8 mouse cellular contexts compared by ENCODE assay signal in the genomic region with DNA sequence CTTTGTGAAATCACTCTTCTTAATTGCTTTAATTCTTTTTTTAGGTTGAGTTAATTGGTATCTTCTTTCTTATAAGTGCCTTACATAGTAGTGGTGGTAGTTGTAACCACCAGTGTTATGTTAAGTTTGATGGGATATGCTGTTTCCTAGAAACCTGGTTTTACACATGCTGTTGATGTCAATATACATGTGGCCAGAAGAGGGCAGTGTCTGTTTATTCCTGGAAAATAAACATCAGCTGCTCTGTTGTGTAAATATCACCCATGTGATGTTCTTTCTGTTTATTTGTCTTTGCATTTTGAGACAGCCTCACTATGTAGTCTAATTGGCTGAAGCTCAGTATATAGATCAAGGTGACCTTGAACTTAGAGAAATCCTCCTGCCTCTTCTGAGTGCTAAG. TPM values are rescaled to one million over a fixed set of nuclear protein-coding genes. Genes with fewer than 3 reads are reported as not detected.
DNase-seq lines count a peak whose midpoint lies in the region; ATAC-seq lines count a peak whose summit lies in the region.

No protein-coding gene starts in this region.

- no peak for ATAC-seq in monocyte, adult 5-6 weeks (replicated peaks; ENCODE audit: insufficient number of reproducible peaks, low FRiP score, low TSS enrichment, poor library complexity, severe bottlenecking)

- intact Hi-C loops in heart, postnatal 25 days (cut with DNase I) = loop anchor here (5.0 to 10.0 kb wide), 3 partner anchors 200 to 455 kb away; a partner anchor contains a TSS

- DNase-seq in heart, adult 8-10 months (ENCODE audit: low spot score) = peak; percentile 7
- no peak for DNase-seq in heart, postnatal 25 days (ENCODE audit: low spot score)
- peak; percentile 10 for DNase-seq in thymus, postnatal 4 days
- DNase-seq in thymus, adult 18-20 months = no peak
- peak; percentile 25 for DNase-seq in fibroblast of lung, adult 2 months (ENCODE audit: low read depth)
- DNase-seq in naive thymus-derived CD4-positive, alpha-beta T cell, adult 2 months (ENCODE audit: low read depth) = peak; percentile 46
- DNase-seq in gastrocnemius, adult 8-10 months (ENCODE audit: low spot score in 2 of 2) = no peak

RNA-seq across cellular contexts. Expression of a gene that starts 55.6 kb away (rescaled TPM):
- 10 to 100 TPM; 21.3 to 25.8 (median 24.2) TPM for total RNA-seq in heart, adult 8-10 months (2022)
- 10 to 100 TPM; 23.1 to 27.1 TPM for total RNA-seq in heart, postnatal 25 days (2021)
- total RNA-seq in gastrocnemius, adult 8-10 months (2022) = 10 to 100 TPM; 11.4 to 15.0 (median 12.0) TPM
- total RNA-seq in monocyte, adult 5-6 weeks (2017) = 7.9 to 15.1 TPM (median 13.4 TPM) in 3 replicates

RNA-seq across cellular contexts. Expression of a gene that starts 55.6 kb away (rescaled TPM):
- 10 to 100 TPM; 41.2 to 57.7 (median 51.0) TPM for total RNA-seq in heart, adult 8-10 months (2022)
- total RNA-seq in heart, postnatal 25 days (2021) = 10 to 100 TPM; 50.4 to 55.0 TPM
- total RNA-seq in gastrocnemius, adult 8-10 months (2022) = 1 to 10 TPM; 2.0 to 4.0 (median 2.9) TPM
- total RNA-seq in monocyte, adult 5-6 weeks (2017) = 9.0 to 34.0 TPM (median 14.8 TPM) in 3 replicates

Comparison
In these comparisons a context has a peak if more than half of its experiments do, and no peak if none do; other contexts are left out.
1. DNase-seq: peak in heart, adult 8-10 months (single experiment), thymus, postnatal 4 days (single experiment), fibroblast of lung, adult 2 months (single experiment) and naive thymus-derived CD4-positive, alpha-beta T cell, adult 2 months (single experiment); none in heart, postnatal 25 days (single experiment), thymus, adult 18-20 months (0 of 2) and gastrocnemius, adult 8-10 months (0 of 2).